Mouse (Mus musculus) stomach, embryonic 14.5 days (tissue): ENCODE measurements at regions not wholly inside any gene's neighbourhood (a gene's known extent, or its start where the extent isn't known, plus 50 kb on each side); places are given as distances from the start of the nearest gene placed in this dataset.

Source experiments
- ATAC-seq: fragments of 200-750 bp; cut with Nextera tagmentation; 2 replicates; pipeline ENCODE4 v1.8.0; 2017; ENCODE audit warnings: low read depth, moderate TSS enrichment; ENCODE audit not compliant: insufficient number of reproducible peaks, insufficient read depth, low FRiP score
- H3K27ac ChIP-seq: fragments of 300-500 bp; sonication (generic); 2 replicates; pipeline ENCODE4 v1.5.1; 2014; ENCODE audit warnings: mild to moderate bottlenecking, low read length, moderate library complexity, mixed read lengths
- H3K27me3 ChIP-seq: fragments of 300-500 bp; sonication (generic); 2 replicates; pipeline ENCODE4 v1.6.1; 2014; ENCODE audit warnings: low read length, control low read depth, mixed read lengths; ENCODE audit not compliant: control insufficient read depth, insufficient read depth
- H3K36me3 ChIP-seq: fragments of 300-500 bp; sonication (generic); 2 replicates; pipeline ENCODE4 v1.6.1; 2014; ENCODE audit warnings: mild to moderate bottlenecking, control low read depth, low read length, moderate library complexity, mixed read lengths; ENCODE audit not compliant: control insufficient read depth, insufficient read depth
- H3K4me1 ChIP-seq: fragments of 300-500 bp; sonication (generic); 2 replicates; pipeline ENCODE4 v1.6.1; 2014; ENCODE audit warnings: low read length, control low read depth, mixed read lengths; ENCODE audit not compliant: control insufficient read depth, insufficient read depth
- H3K4me2 ChIP-seq: fragments of 300-500 bp; sonication (generic); replicated peaks from 2 replicates; pipeline ENCODE4 v1.6.1; 2014; ENCODE audit warnings: low read depth, low read length, control low read depth
- H3K4me3 ChIP-seq: fragments of 300-500 bp; sonication (generic); 2 replicates; pipeline ENCODE4 v1.5.1; 2014; ENCODE audit warnings: low read depth, low read length, control low read depth
- H3K9ac ChIP-seq: fragments of 300-500 bp; sonication (generic); replicated peaks from 2 replicates; pipeline ENCODE4 v1.6.1; 2014; ENCODE audit warnings: low read depth, mild to moderate bottlenecking, control low read depth, low read length, moderate library complexity, mixed read lengths
- H3K9me3 ChIP-seq: fragments of 300-500 bp; sonication (generic); 2 replicates; pipeline ENCODE4 v1.6.1; 2016; ENCODE audit warnings: low read depth, low read length, control low read depth; ENCODE audit not compliant: control insufficient read depth
- WGBS: fragments of 180-500 bp; shearing (Covaris S2); extraction: QIAGEN DNeasy Blood & Tissue Kit; methylation state at CpG from one replicate; pipeline ENCODE4 v1.1.7; 2014; 5-methylcytosine and 5-hydroxymethylcytosine counted together

GRCm38 (mm10) chr5:119580798-119581197 is 89.7 kb upstream of the Tbx3 start:
- no peak for ATAC-seq
- no peaks in the 10 kb centered on the region for H3K27me3 ChIP-seq
- 50% methylated on average over 2 of the region's 2 CpGs for WGBS

GRCm38 (mm10) chr5:119584389-119584788 is 86.1 kb upstream of the Tbx3 start:
- ATAC-seq = no peak

More at GRCm38 (mm10) chr5:119580798-119581197, 89.7 kb upstream of the Tbx3 start:
- no peaks in the 10 kb centered on the region for H3K36me3 ChIP-seq
- no peak overlapping the region for H3K9ac ChIP-seq
- no peak overlapping the region for H3K4me3 ChIP-seq
- no peak overlapping the region for H3K4me2 ChIP-seq
- no peak overlapping the region for H3K27ac ChIP-seq
- no peaks in the 10 kb centered on the region for H3K4me1 ChIP-seq
- H3K9me3 ChIP-seq = no peaks in the 10 kb centered on the region

DNA sequence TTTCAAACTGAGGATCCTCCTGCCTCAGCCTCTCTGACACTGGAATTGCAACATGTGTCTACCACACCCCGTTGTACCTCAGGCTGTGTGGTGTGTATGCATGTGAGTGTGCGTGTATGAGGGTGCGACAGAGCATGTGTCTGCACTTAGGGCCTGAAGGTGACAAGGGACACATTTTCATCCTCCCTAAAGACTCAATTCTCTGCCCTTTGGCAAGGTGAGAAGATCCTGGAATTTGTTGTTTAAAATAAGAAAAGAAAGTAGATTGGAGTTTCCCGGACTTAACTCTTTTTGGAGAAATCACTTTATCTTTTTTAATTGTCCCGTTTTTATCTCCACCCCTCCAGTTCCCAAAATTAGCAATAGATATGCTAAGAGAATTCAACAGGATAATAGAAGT is 85.6 kb upstream of the Tbx3 start:
- Histone ChIP-seq H3K9me3 (no peaks in the 10 kb centered on the region), H3K27me3 (no peaks in the 10 kb centered on the region), H3K9ac (no peak overlapping the region), H3K4me2 (no peak overlapping the region), H3K27ac (no peak overlapping the region), H3K4me1 (peaks cover 8% of the 10 kb centered on the region; the same call in 1 of the 2 replicates), H3K4me3 (no peak overlapping the region), H3K36me3 (no peaks in the 10 kb centered on the region)
- no peak for ATAC-seq
- 85% methylated on average over 5 of the region's 5 CpGs for WGBS

More at GRCm38 (mm10) chr5:119584389-119584788, 86.1 kb upstream of the Tbx3 start:
- Histone ChIP-seq H3K4me2 (no peak overlapping the region), H3K9ac (no peak overlapping the region), H3K27ac (no peak overlapping the region), H3K36me3 (no peaks in the 10 kb centered on the region), H3K4me1 (peaks cover 8% of the 10 kb centered on the region; the same call in 1 of the 2 replicates), H3K9me3 (no peaks in the 10 kb centered on the region), H3K27me3 (no peaks in the 10 kb centered on the region), H3K4me3 (no peak overlapping the region)
- 75% methylated on average over 2 of the region's 2 CpGs for WGBS

- Histone ChIP-seq H3K36me3 (no peaks in the 10 kb centered on the region), H3K4me2 (no peak overlapping the region), H3K9ac (no peak overlapping the region), H3K4me3 (no peak overlapping the region), H3K27me3 (no peaks in the 10 kb centered on the region), H3K9me3 (no peaks in the 10 kb centered on the region), H3K27ac (no peak overlapping the region), H3K4me1 (peaks cover 8% of the 10 kb centered on the region; the same call in 1 of the 2 replicates)
- 82% methylated on average over 12 of the region's 12 CpGs for WGBS
- ATAC-seq = no peak
Measured at GRCm38 (mm10) chr5:119586391-119587058, 83.9 kb upstream of the Tbx3 start.

- no peak overlapping the region for H3K27ac ChIP-seq
- no peak overlapping the region for H3K4me3 ChIP-seq
- H3K36me3 ChIP-seq = no peaks in the 10 kb centered on the region
- H3K9ac ChIP-seq = no peak overlapping the region
- no peaks in the 10 kb centered on the region for H3K27me3 ChIP-seq
- H3K9me3 ChIP-seq = no peaks in the 10 kb centered on the region
- H3K4me2 ChIP-seq = no peak overlapping the region
- peaks cover 8% of the 10 kb centered on the region; the same call in 1 of the 2 replicates for H3K4me1 ChIP-seq
- ATAC-seq = no peak
- WGBS = 32% methylated on average over 12 of the region's 12 CpGs
Measured at GRCm38 (mm10) chr5:119587239-119587811, 83.1 kb upstream of the Tbx3 start.

DNA sequence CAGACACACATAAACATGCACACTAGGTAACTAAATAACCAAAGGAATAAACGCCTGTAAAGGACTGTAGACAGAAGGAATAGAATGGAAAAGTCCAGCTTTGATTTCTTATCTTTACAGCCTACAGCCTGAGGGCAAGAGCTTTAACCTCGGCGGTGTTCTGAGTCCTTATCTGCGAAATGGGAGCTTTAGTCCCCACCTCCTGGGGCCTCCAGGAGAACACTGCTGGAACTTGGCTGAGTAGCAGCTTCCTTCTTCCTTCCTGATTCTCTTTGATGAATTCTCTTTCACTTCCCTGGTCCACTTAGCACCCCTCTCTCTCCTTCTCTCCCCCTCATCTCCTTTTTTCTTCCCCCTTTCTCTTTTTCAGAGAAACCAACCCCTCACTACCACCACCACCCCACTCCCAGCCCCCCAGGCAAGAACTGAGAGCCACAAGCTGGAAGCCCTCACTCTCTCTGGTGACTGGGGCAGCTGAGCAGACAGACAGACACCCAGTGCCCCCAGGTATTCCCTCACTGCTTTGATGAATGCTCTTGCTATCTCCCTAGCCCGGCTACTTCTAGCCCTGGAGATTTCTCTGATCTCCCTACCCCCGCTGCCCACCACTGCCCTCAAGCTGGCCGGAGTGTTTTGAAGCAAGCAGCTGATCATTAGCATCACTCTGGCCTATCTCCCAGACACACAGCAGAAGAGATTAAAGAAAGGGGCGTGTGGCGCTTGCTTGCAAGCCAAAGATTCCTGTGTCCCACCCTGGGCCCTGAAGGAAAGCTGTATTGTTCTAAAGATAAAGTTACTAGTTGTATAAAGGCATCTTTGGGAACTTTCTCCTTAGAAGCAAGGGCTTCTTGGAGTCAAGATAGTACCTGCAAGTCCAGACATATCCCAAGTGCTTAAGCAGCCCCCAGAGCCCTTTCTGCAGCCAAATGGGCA is 81.9 kb upstream of the Tbx3 start:
- 25% methylated on average over 9 of the region's 9 CpGs for WGBS
- Histone ChIP-seq H3K4me3 (no peak overlapping the region), H3K27me3 (no peaks in the 10 kb centered on the region), H3K4me2 (no peak overlapping the region), H3K9me3 (no peaks in the 10 kb centered on the region), H3K4me1 (peaks cover 8% of the 10 kb centered on the region; the same call in 1 of the 2 replicates), H3K27ac (no peak overlapping the region), H3K9ac (no peak overlapping the region), H3K36me3 (no peaks in the 10 kb centered on the region)
- no peak for ATAC-seq

- no peak overlapping the region for H3K9ac ChIP-seq
- H3K4me1 ChIP-seq = peaks cover 8% of the 10 kb centered on the region; the same call in 1 of the 2 replicates
- H3K4me3 ChIP-seq = no peak overlapping the region
- H3K9me3 ChIP-seq = no peaks in the 10 kb centered on the region
- no peaks in the 10 kb centered on the region for H3K36me3 ChIP-seq
- H3K27ac ChIP-seq = no peak overlapping the region
- no peak overlapping the region for H3K4me2 ChIP-seq
- no peak for ATAC-seq
- H3K27me3 ChIP-seq = no peaks in the 10 kb centered on the region
- WGBS = 84% methylated on average over 5 of the region's 5 CpGs
Measured at GRCm38 (mm10) chr5:119591271-119591670, 79.2 kb upstream of the Tbx3 start.

- no peak overlapping the region for H3K27ac ChIP-seq
- no peak overlapping the region for H3K4me3 ChIP-seq
- no peak overlapping the region for H3K4me2 ChIP-seq
- peaks cover 8% of the 10 kb centered on the region; the same call in 1 of the 2 replicates for H3K4me1 ChIP-seq
- H3K9me3 ChIP-seq = no peaks in the 10 kb centered on the region
- H3K9ac ChIP-seq = no peak overlapping the region
- ATAC-seq = no peak
- WGBS = 78% methylated on average over 10 of the region's 10 CpGs
- H3K27me3 ChIP-seq = no peaks in the 10 kb centered on the region
- H3K36me3 ChIP-seq = no peaks in the 10 kb centered on the region
Measured at GRCm38 (mm10) chr5:119592891-119593290, 77.6 kb upstream of the Tbx3 start.
